Mouse (Mus musculus) adipocyte (in vitro differentiated cells): Measurements from ENCODE around the gene Ptk6.
"Not testable (repeated sequence)": the region's sequence is repeated elsewhere in the genome, so short reads cannot be mapped to it uniquely, and the experiment has no call there.

ENCODE experiments used
- DNase-seq: peaks from one replicate; pipeline ENCODE4 v3.0.0-alpha.2; 2016; ENCODE audit warnings: low spot score

The Ptk6 gene

DNA sequence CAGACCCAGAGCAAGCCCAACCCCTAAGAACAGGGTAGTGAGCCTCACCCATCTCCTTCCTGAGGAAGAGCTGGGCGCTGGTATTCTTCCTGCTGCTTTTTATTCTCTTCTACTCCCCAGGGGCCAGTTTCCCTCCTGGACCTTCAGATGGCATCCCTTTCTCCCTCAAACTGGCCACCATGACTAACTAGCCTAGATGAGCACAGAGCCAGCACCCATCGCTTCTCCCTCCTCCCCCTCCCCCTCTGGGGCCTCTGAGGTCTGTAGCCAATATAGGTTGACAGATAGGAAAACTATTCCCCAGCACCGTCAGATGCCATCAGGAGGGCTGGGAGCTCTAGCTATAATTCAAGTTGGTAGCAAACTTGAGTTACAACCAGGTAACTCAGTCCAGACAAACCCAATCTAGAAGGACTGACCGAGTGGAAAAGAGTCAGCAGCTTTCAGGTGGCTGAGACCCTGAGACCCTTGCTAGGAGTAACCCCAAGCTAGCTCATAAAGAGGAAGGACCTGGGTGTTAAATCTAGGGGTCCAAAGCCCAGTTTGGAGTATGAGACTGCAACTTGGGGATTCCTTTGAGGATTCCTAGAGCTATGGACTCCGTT lies 16.4 kb upstream of the Ptk6 start:
- no peak for DNase-seq

DNA sequence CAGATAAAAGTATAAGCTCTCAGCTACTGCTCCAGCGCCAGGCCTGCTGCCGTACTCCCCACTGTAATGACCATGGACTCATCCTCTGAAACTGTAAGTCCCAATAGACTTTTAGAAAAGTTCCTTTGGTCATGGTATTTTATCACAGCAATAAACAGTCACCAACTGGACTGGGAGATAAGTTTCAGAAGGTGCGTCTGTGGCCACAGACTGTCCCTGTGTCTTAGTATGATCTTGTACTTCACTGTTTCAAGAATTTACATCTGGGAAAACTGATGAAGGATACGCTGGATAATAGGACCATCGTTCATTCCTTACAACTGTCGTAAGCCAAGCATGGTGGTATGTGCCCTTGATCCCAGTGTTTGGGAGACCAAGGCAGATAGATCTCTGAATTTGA lies 13.4 kb upstream of the Ptk6 start:
- no peak for DNase-seq

DNA sequence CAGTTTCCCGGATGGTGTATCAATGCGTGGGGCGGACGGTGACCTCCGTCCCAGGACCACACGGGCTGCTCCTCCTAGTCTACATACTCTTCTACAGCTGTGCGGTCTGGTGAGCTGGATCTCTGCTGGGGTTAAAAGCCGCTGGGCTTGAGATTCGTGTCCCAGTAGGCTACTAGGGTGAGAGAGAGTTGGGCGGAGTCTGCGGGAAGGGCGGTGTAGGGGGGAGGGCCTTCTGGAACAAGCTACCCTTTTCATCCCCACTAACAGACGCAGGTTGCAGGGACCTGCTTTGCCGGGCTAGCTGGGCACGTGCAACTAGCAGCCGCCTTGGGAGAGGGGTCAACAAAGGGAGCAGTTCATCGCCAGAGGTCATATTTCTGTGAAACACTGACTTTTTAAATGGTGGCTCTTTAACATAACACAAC lies 10.4 kb upstream of the Ptk6 start, which contains the start of gene Srms:
Gene Srms (minus strand): TSS at position 165 of the 425 bp plus-strand sequence.
- DNase-seq: no peak

DNA sequence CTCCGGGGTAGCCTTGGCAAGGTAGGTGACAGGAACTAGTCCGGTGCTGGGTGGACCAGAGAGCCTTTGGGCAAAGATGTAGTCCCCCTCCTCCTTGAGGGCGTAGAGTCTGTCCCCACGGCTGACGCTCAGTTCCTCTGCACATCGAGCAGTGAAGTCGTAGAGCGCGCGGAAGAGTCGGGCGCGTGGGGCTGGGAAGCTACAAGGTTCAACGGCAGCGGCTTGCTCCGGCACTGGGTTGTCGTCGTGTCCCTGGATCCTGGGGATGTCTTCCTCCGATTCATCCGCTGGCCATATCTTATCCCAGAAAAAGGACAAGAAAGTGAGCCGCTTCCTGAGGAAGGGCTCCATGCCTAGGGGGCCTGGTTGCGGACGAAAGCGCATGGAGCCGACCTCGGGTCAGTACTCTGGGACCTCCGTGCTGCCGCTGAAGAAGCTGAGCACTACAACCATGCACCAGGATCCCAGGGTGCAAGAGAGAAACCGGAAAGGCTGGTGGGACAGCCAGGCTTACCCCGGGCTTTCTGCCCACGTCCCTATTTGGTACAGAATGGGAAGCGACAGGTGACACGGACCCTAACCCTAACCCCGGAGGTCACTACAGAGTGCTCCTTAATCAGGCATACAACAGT lies 9.9 kb upstream of the Ptk6 start:
- no peak for DNase-seq

DNA sequence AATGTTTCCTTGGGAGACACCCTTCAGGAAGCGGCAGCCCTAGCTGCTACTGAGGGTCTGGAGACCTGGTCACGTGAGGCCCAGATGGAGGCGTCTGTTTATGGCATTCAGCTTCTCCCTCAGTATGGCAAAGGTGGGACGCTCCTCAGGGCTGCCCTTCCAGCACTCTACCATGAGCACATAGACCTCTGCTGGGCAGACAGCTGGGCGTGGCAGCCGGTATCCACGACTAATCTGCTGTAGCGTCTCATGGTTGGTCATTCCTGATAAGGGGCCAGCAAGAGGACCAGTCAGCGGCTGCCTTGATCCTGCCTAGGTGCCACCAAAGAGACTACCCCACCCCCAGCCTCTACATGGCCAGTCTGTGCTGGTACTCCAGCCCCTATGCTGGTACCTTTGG lies 3.5 kb upstream of the Ptk6 start:
- DNase-seq: no peak

DNA sequence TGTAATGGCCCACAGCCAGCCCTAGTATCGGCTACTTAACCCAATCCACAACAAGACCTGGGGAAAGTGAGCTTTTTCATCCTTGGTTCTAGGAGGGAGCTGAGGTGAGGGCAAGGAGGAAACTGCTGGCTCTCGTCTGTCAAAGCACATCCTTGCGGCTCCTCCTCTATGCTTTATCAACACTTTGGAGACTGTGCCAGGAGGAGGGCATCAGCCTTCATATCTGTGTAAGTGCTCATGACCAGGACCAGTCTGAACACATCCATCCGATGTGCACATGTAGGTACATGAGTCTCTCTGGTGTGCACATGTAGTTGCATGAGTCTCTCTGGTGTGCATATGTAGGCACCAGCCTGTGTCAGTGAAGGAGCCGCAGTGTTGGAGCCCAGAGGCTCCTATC lies 3.1 kb upstream of the Ptk6 start:
- DNase-seq: no peak

DNA sequence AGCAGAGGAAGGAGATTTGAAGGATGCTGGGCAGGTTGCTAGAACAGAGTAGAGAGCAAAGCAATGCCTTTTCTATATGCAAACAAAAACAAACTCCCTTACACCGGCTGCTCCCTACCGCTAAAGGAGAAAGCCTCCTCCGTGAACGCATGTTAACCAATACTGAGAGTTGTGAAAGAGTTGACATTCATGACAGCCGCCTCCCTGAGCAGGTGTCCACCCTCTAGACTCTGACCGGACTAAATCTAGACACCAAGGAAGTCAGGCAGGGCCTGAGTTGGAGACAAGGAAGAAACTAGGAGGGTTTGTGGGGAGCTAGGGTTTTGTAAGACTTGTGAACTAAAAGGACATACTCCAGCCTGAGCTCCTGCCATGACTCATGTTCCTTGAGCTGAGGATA lies 297 bp upstream of the Ptk6 start:
- DNase-seq: no peak

DNA sequence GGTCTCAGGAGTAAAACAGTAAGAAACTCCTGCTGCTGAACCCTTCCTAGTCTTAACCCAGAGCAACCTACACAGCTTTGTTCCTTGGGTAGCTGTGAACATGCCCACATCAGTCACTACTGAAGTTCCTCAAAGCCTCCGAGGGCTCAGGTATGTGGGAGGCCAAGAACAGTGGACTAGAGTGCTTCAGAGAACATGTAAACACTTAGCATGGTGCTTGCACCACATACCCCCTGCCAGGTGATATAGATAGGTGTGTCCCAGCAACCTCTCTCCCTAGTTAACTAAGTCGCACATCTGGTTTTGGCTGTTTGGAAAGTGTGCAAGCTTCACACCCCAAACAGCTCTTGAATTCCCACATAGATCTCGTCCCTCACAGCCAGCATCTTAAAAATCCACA lies 983 bp downstream of the Ptk6 start:
- no peak for DNase-seq

DNA sequence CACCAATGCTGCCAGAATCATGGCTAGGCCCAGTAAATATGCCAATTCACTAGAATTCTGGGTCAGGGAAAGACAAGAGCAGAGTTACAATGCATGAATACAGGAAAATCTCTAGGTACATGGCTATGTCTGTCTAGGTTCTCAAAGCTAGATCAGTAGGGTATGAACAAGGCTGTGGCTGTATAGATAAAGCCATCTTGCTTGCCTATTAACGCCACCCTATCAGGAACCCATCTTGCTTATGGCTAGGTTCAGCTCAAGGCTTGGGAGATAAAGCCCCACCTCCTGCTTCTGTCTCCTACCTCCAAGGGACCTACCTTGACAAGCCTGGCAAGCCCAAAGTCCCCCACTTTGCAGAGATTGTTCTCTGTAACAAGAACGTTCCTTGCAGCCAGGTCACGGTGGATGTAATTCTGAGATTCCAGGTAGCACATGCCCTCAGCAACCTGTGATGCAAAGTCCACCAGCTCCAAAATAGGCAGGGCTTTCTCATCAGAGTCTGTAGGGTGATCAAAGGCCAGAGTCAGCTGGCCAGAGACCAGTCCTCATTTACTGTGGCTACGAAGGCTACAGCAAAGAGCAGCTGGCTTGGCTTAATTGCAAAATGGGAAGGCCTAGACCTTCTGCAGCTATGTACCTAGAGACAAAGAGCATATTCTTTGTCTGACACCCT lies 5.8 kb downstream of the Ptk6 start:
- no peak for DNase-seq

DNA sequence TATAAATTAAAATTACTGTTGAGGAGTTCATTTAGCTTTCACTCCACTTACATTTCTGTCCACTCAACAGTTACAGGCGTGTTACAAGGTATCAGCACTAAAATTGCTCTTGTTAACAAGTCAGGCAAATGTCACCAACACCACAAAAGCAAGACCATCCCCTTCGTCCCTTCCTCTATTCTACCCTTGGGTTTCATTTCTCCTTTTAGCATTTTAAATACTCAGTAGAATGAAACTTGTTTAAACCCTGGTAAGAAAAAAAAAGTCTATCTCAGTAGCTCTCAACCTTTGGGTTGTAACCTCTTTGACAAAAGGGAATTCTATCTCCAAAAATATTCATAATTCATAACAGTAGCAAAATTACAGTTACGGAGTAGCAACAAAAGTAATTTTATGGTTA lies 9.5 kb downstream of the Ptk6 start:
- DNase-seq: no peak

DNA sequence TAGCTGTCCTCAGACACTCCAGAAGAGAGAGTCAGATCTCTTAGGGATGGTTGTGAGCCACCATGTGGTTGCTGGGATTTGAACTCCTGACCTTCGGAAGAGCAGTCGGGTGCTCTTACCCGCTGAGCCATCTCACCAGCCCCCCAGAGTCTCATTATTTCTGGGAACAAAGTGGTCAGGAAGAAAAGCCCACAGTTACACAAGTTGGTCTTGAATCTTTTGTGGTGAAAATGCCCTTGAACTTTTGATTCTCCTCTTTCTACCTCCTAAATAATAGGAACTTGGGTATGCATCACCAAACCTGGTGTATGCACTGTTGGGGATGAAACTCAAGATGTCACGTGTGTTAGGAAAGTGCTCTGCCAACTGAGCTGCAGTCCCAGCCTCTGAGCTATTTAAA lies 10.7 kb downstream of the Ptk6 start:
- DNase-seq: no peak

DNA sequence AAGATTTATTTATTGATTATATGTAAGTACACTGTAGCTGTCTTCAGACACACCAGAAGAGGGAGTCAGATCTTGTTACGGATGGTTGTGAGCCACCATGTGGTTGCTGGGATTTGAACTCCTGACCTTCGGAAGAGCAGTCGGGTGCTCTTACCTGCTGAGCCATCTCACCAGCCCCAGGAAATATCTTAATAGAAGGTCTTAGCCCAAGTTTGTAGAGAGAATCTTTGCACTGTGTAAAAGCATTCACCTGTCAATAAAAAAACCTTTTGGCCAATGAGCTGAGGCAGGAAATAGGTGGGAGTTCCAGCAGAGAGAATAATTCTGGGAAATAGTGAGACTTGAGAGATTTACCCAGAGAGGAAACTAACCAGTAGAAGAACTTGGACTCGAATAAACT lies 11.2 kb downstream of the Ptk6 start:
- not testable (repeated sequence) for DNase-seq

DNA sequence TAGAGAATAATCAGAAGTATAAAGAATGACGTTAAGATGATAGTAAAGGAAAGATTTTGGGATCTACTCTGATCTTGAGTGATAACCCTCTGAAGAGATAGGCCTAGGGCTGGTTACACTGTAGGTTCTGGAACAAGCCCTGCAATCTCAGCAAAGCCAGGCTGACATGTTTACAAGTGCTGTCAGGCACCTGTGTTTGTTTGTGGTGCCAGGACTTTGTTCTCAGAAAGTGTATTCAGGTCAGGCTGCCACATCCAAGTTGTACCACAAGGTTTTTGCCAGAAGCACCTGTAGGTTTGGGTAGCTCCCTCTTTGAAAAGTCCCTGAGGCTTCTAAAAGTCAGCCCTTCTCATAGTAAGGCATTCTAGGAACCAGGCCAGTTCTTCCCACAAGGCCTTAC lies 13.3 kb downstream of the Ptk6 start:
- DNase-seq: no peak

DNA sequence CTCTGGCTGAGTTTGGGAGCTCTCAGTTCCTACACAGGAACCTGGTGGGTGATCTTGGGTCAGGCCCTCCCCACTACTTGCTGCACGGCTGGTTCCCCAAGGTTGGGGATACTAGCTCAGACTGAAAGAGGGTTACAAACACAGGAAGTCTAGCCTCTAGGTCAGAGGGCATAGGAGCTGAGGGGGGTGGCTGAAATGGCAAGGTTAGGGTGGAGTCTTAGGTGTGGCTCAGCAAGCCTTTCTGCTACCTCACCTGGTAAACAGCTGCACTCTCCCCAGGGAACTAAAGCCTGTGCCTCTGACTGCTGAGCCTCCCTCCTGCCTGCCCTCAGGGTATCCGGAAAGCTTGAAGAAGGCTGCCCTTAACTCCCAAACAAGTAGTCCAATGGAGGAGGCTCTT lies 13.9 kb downstream of the Ptk6 start:
- DNase-seq: no peak

DNA sequence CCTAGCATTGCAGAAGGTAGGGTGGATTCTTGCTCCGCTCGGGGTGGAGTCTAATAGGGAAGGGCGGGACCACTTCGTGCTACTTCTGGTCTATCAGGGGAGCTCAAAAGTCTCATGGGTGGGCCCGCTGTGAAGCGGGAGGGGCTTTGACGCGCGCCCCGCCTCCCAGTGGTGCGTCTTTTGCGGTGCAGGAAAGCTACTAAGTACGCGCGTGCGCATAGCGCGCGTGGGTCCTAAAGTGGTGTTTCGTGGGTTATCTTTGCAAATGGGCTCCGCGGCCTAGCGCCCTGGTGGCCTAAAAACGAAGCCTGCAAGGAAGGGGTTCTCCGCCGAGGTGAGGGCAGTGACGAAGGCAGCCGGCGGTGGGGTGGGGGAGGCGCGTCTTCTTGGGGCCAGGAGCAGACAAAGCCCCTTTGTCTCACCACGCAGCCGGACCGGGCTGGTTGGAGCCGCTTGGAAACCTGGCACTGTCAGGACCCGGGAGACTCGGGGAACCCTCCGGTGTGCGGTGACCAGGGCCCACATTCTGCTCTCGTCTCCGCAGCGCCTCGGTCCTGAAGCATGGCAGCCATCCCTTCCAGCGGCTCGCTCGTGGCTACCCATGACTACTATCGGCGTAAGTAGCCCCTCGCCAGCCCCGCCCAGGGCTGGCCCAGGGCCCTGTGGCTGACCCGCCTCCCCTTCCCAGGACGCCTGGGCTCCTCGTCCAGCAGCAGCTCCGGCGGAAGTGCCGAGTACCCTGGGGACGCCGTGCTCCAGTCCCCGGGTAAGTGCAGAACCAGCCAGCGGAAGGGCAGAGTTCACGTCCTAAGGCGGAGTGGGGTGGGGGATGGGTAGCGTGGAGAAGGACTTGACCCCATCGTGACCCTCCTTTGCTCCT lies 15.2 kb downstream of the Ptk6 start, which contains the start of gene Ppdpf:
Gene Ppdpf (plus strand): TSS at position 127 of the 880 bp plus-strand sequence.
- DNase-seq: peak; percentile 95

DNA sequence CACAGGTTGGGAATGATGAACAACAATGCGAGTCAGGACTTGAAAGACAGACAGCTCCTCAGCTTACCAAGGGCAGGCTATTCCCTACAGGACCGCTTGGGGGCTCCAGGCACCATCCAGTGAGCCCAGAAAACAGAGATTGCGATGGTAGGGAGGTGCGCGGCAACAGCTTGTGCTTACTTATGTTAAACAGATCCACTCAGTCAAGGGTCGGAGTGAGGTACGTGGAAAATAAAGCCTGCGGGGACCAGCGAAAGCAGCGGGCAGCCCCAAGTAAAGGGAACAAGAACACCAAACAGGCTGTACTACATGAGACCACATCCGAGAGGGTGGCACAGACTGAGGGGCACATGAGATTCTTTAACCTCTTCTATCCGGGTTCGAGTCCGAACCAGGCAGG lies 16.0 kb downstream of the Ptk6 start:
- DNase-seq: peak; percentile 96

DNA sequence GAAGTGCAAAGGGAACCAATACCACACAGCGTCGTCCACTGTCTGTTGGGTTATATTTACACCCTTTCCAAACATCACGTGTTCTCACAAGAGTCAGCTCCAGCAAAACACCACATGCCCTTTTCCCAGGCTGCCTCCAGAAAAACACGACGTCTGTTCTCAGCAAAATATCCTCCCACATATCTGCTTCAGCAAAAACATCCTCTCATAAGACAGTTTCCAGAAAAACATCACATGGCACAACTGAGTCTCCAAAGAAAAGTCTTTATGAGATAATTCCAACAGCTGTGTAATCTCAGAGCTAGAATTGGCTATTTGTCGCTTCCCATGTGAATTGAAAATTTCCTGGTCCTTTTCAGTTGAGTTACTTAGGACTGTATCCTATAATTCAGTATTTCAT lies 21.7 kb downstream of the Ptk6 start:
- DNase-seq: no peak

DNA sequence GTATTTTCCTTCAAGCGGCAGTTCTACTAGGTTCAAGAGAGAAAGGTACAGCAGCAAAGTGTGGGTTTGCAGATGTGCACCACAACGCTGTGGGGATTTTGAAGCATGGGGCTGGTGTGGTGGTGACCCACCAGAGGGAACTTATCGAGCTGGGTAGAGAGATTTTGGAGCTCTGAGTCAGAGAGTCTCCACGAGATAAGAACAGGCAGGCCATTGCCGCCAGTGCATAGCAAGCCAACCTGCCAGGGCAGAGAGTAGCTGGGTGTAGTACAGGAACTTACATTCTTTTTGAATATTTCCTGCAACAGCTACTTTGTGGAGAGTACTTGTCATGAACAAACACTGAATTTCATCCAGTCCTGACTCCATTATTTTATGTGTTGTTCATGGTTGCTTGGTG lies 24.1 kb downstream of the Ptk6 start:
- DNase-seq: no peak

DNA sequence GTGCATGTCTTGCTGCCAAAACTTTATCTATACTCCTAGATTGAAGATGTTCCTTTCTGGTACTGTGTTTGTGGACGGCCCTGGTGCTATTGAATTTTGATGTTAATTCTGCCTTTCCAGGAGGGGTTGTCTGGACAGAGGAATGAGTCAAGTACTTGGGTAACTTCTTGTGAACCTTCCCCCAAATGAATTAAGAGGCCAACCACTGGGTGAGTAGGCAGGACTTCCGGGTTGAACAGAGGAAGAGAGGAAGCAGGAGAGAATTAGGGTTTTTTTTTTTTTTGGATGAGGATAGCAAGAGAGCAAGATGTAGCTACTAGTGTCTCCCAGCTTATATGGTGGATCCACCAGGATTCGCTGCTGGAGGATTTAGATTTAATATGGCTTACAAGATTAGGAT lies 24.6 kb downstream of the Ptk6 start:
- DNase-seq: peak; percentile 49

DNA sequence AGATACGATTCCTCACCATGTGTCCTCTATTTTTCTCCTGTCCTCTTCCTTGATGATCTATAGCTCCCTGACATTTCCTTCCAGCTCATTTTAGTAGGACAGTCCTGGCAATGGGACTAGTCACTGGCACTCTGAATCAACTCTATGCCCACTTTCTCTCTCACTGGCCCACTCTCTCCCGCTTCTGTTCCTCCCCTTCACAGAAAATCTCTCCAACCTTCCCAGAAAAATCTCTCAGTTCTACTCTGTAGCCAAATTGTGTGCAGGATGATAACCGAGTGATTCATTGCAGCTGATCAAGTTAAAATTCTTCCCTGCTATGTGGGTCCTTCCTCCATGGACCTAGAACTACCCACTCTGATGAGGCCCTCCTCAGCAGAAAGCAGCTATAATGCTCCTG lies 27.9 kb downstream of the Ptk6 start:
- no peak for DNase-seq

DNA sequence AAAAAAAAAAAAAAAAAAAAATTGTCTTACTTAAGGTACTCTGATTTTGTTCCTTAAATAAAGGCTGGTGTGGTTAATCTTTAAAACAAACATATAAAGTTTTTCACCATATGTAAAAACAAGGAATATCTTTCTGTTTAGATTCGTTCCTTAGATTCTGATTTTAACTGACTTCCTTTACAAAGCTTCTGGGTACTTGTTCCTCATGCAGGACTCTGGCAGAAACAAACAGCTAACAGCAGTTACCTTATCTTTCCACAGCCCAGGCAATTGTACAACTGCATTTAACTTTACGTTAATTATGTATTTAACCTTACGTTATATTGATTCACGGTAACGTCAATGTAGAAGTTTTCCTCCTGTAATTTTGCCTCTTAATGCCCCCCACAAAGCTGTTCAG lies 36.1 kb downstream of the Ptk6 start:
- DNase-seq: no peak

DNA sequence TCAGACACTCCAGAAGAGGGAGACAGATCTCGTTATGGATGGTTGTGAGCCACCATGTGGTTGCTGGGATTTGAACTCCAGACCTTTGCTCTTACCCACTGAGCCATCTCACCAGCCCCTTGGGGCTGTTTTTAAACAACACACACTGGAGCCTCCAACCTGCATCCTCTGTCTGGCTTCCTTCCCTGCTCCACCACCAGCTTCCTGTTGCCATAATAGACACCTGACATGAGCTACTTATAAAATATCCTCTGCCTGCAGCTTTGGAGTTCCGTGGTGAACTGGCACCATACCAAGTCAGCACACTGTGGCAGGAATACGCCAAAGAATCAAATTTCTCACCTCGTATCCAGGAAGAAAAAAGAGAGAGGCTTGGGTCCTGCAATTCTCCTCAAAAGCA lies 41.8 kb downstream of the Ptk6 start:
- DNase-seq: no peak

DNA sequence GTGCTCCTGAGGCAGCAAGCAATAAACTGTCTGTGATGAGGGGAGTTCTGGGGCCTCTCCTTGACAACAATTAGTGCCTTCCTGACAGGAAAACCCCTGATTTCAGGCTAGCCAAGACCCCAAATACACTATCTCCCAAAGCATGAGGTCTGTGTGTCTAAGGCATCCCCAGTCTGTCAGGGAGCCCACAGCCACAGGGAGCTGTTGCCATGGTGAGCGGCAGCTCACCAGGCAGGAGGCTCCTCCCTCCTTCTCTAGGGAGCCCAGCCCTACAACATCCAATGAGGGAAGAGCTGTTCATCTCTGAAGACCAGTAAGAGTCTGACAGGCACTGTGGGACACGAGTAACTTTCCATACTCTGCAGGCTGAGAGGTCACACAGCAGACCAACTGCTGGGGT lies 42.8 kb downstream of the Ptk6 start:
- DNase-seq: no peak
